ENCODE assay signal across 8 mouse cellular contexts in genomic region chr19:9911314-9911754, GRCm38 (mm10). TPM values are rescaled to one million over a fixed set of nuclear protein-coding genes. Genes with fewer than 3 reads are reported as not detected.
DNase-seq lines count a peak whose midpoint lies in the region; ATAC-seq lines count a peak whose summit lies in the region.

No protein-coding gene starts in this region.

- peak; percentile 57; the same call in 1 of the 2 replicates for ATAC-seq in forebrain, embryonic 13.5 days
- no peak; the same call in 1 of the 2 replicates for ATAC-seq in forebrain, embryonic 16.5 days
- no peak for ATAC-seq in embryonic facial prominence, embryonic 13.5 days (ENCODE audit: insufficient number of reproducible peaks, insufficient read depth, low FRiP score, low TSS enrichment, low read depth)
- ATAC-seq in hindbrain, embryonic 16.5 days, result peak; percentile 56
- peak; percentile 55 for ATAC-seq in liver, embryonic 11.5 days (replicated peaks; ENCODE audit: low FRiP score)
- peak; percentile 63 for ATAC-seq in midbrain, embryonic 16.5 days

- H3K9me3 ChIP-seq in forebrain, embryonic 13.5 days (replicated peaks), result no peaks in the 10 kb centered on the region
- no peaks in the 10 kb centered on the region for H3K9me3 ChIP-seq in forebrain, embryonic 16.5 days (ENCODE audit: control insufficient read depth, low read length)
- H3K9me3 ChIP-seq in embryonic facial prominence, embryonic 13.5 days, result no peaks in the 10 kb centered on the region
- H3K9me3 ChIP-seq in hindbrain, embryonic 16.5 days (ENCODE audit: control insufficient read depth, low read length), result no peaks in the 10 kb centered on the region
- H3K9me3 ChIP-seq in liver, embryonic 11.5 days (ENCODE audit: control insufficient read depth, low read length), result no peaks in the 10 kb centered on the region
- no peaks in the 10 kb centered on the region for H3K9me3 ChIP-seq in midbrain, embryonic 16.5 days (replicated peaks; ENCODE audit: control insufficient read depth, low read length, poor library complexity, severe bottlenecking)

- 19% methylated on average over 6 of the region's 6 CpGs for WGBS in forebrain, embryonic 13.5 days
- WGBS in forebrain, embryonic 16.5 days, result 11% methylated on average over 6 of the region's 6 CpGs
- WGBS in embryonic facial prominence, embryonic 13.5 days, result 12% methylated on average over 6 of the region's 6 CpGs
- WGBS in hindbrain, embryonic 16.5 days, result 11% methylated on average over 6 of the region's 6 CpGs
- WGBS in liver, embryonic 11.5 days, result 18% methylated on average over 6 of the region's 6 CpGs
- WGBS in midbrain, embryonic 16.5 days, result 13% methylated on average over 6 of the region's 6 CpGs

- H3K27ac ChIP-seq in forebrain, embryonic 13.5 days, result no peak overlapping the region
- no peak overlapping the region for H3K27ac ChIP-seq in forebrain, embryonic 16.5 days (ENCODE audit: low read length)
- H3K27ac ChIP-seq in embryonic facial prominence, embryonic 13.5 days, result no peak overlapping the region
- H3K27ac ChIP-seq in hindbrain, embryonic 16.5 days (ENCODE audit: low read depth, low read length), result no peak overlapping the region
- no peak overlapping the region for H3K27ac ChIP-seq in liver, embryonic 11.5 days (ENCODE audit: low read depth, low read length)
- H3K27ac ChIP-seq in midbrain, embryonic 16.5 days (ENCODE audit: low read length), result no peak overlapping the region

- no peaks in the 10 kb centered on the region for H3K4me1 ChIP-seq in forebrain, embryonic 13.5 days
- H3K4me1 ChIP-seq in forebrain, embryonic 16.5 days (replicated peaks; ENCODE audit: control insufficient read depth, insufficient read depth, low read length), result no peaks in the 10 kb centered on the region; the same call in 1 of the 2 replicates
- no peaks in the 10 kb centered on the region for H3K4me1 ChIP-seq in embryonic facial prominence, embryonic 13.5 days
- H3K4me1 ChIP-seq in hindbrain, embryonic 16.5 days (ENCODE audit: control insufficient read depth, insufficient read depth, low read depth, low read length), result no peaks in the 10 kb centered on the region
- H3K4me1 ChIP-seq in liver, embryonic 11.5 days (replicated peaks; ENCODE audit: control insufficient read depth, insufficient read depth, low read length), result no peaks in the 10 kb centered on the region
- H3K4me1 ChIP-seq in midbrain, embryonic 16.5 days (ENCODE audit: control insufficient read depth, insufficient read depth, low read length), result no peaks in the 10 kb centered on the region

- no peaks in the 10 kb centered on the region for H3K27me3 ChIP-seq in forebrain, embryonic 13.5 days
- H3K27me3 ChIP-seq in forebrain, embryonic 16.5 days (replicated peaks; ENCODE audit: control insufficient read depth, insufficient read depth, low read length), result no peaks in the 10 kb centered on the region
- no peaks in the 10 kb centered on the region for H3K27me3 ChIP-seq in embryonic facial prominence, embryonic 13.5 days
- H3K27me3 ChIP-seq in hindbrain, embryonic 16.5 days (replicated peaks; ENCODE audit: control insufficient read depth, insufficient read depth, low read length), result no peaks in the 10 kb centered on the region
- H3K27me3 ChIP-seq in liver, embryonic 11.5 days (replicated peaks; ENCODE audit: control insufficient read depth, insufficient read depth, low read length), result no peaks in the 10 kb centered on the region
- no peaks in the 10 kb centered on the region for H3K27me3 ChIP-seq in midbrain, embryonic 16.5 days (ENCODE audit: control insufficient read depth, insufficient read depth, low read depth, low read length)

- H3K4me2 ChIP-seq in forebrain, embryonic 13.5 days, result peak overlapping the region; percentile 36; the same call in 1 of the 2 replicates
- no peak overlapping the region for H3K4me2 ChIP-seq in forebrain, embryonic 16.5 days (ENCODE audit: low read length)
- H3K4me2 ChIP-seq in embryonic facial prominence, embryonic 13.5 days, result peak overlapping the region; percentile 39; the same call in 1 of the 2 replicates
- peak overlapping the region; percentile 41 for H3K4me2 ChIP-seq in hindbrain, embryonic 16.5 days (ENCODE audit: low read length)
- H3K4me2 ChIP-seq in liver, embryonic 11.5 days, result no peak overlapping the region
- peak overlapping the region; percentile 38; the same call in 1 of the 2 replicates for H3K4me2 ChIP-seq in midbrain, embryonic 16.5 days (ENCODE audit: low read length)

- H3K9ac ChIP-seq in forebrain, embryonic 13.5 days, result no peak overlapping the region
- no peak overlapping the region for H3K9ac ChIP-seq in forebrain, embryonic 16.5 days (replicated peaks; ENCODE audit: low read depth, low read length)
- H3K9ac ChIP-seq in embryonic facial prominence, embryonic 13.5 days, result no peak overlapping the region
- H3K9ac ChIP-seq in hindbrain, embryonic 16.5 days (ENCODE audit: low read depth, low read length), result no peak overlapping the region
- no peak overlapping the region for H3K9ac ChIP-seq in liver, embryonic 11.5 days (ENCODE audit: low read depth, low read length)
- H3K9ac ChIP-seq in midbrain, embryonic 16.5 days (ENCODE audit: low read depth, low read length), result no peak overlapping the region

- no peak overlapping the region for H3K4me3 ChIP-seq in forebrain, embryonic 13.5 days
- H3K4me3 ChIP-seq in forebrain, embryonic 16.5 days (replicated peaks; ENCODE audit: low read length), result no peak overlapping the region
- H3K4me3 ChIP-seq in embryonic facial prominence, embryonic 13.5 days, result no peak overlapping the region
- no peak overlapping the region for H3K4me3 ChIP-seq in hindbrain, embryonic 16.5 days (ENCODE audit: low read length)
- no peak overlapping the region for H3K4me3 ChIP-seq in liver, embryonic 11.5 days (ENCODE audit: low read depth, low read length)
- H3K4me3 ChIP-seq in midbrain, embryonic 16.5 days (ENCODE audit: low read depth, low read length), result no peak overlapping the region

- no peaks in the 10 kb centered on the region for H3K36me3 ChIP-seq in forebrain, embryonic 13.5 days (ENCODE audit: poor library complexity, severe bottlenecking)
- H3K36me3 ChIP-seq in forebrain, embryonic 16.5 days (ENCODE audit: control insufficient read depth, insufficient read depth), result no peaks in the 10 kb centered on the region
- no peaks in the 10 kb centered on the region for H3K36me3 ChIP-seq in embryonic facial prominence, embryonic 13.5 days
- H3K36me3 ChIP-seq in hindbrain, embryonic 16.5 days (ENCODE audit: control insufficient read depth, insufficient read depth, low read length), result no peaks in the 10 kb centered on the region
- no peaks in the 10 kb centered on the region for H3K36me3 ChIP-seq in liver, embryonic 11.5 days (ENCODE audit: control insufficient read depth, insufficient read depth, low read length)
- no peaks in the 10 kb centered on the region for H3K36me3 ChIP-seq in midbrain, embryonic 16.5 days (ENCODE audit: control insufficient read depth, insufficient read depth, low read length)

- DNase-seq in R1 (ENCODE audit: low read depth, low spot score), result peak; percentile 82
- no peak for DNase-seq in liver, embryonic 11.5 days (ENCODE audit: low spot score)
- DNase-seq in thymus, postnatal 36 days, result peak; percentile 42 to 50

RNA-seq across cellular contexts. Expression of gene Incenp, which starts 12.0 kb away (rescaled TPM):
- polyA plus RNA-seq in forebrain, embryonic 13.5 days (2015; fragmentation: Nextera tagmentation; extraction: Ambion mirVana), result 86.6 and 105 TPM in 2 replicates
- polyA plus RNA-seq in forebrain, embryonic 16.5 days (2015; fragmentation: Nextera tagmentation; extraction: Ambion mirVana), result 43.0 and 48.6 TPM in 2 replicates
- polyA plus RNA-seq in embryonic facial prominence, embryonic 13.5 days (2015; fragmentation: Nextera tagmentation; extraction: Ambion mirVana), result 101 and 118 TPM in 2 replicates
- 26.0 and 30.4 TPM in 2 replicates for polyA plus RNA-seq in hindbrain, embryonic 16.5 days (2015; fragmentation: Nextera tagmentation; extraction: Ambion mirVana)
- polyA plus RNA-seq in liver, embryonic 11.5 days (2014; fragmentation: Nextera tagmentation; extraction: Ambion mirVana), result 116 and 118 TPM in 2 replicates
- polyA plus RNA-seq in midbrain, embryonic 16.5 days (2015; fragmentation: Nextera tagmentation; extraction: Ambion mirVana), result 20.0 and 22.1 TPM in 2 replicates

Comparison
In these comparisons a context has a peak if more than half of its experiments do, and no peak if none do; other contexts are left out.
1. ATAC-seq: peak in forebrain, embryonic 13.5 days (single experiment), hindbrain, embryonic 16.5 days (single experiment), liver, embryonic 11.5 days (single experiment) and midbrain, embryonic 16.5 days (single experiment); none in forebrain, embryonic 16.5 days (single experiment) and embryonic facial prominence, embryonic 13.5 days (single experiment).
2. H3K4me2 ChIP-seq: peak in forebrain, embryonic 13.5 days (single experiment), embryonic facial prominence, embryonic 13.5 days (single experiment), hindbrain, embryonic 16.5 days (single experiment) and midbrain, embryonic 16.5 days (single experiment); none in forebrain, embryonic 16.5 days (single experiment) and liver, embryonic 11.5 days (single experiment).